Mouse (Mus musculus) neural tube, embryonic 13.5 days (tissue): ENCODE results near the gene Sox5. TPM values are rescaled to one million over a fixed set of nuclear protein-coding genes. Genes with fewer than 3 reads are reported as not detected.

Experiments used
- ATAC-seq: fragments of 200-750 bp; cut with Nextera tagmentation; 2 replicates; pipeline ENCODE4 v1.8.0; 2017; ENCODE audit warnings: low read depth, mild to moderate bottlenecking, moderate TSS enrichment, moderate library complexity
- H3K27ac ChIP-seq: fragments of 300-500 bp; sonication (generic); replicated peaks from 2 replicates; pipeline ENCODE4 v1.5.1; 2015; ENCODE audit warnings: moderate library complexity, mild to moderate bottlenecking, inconsistent platforms
- H3K27me3 ChIP-seq: fragments of 300-500 bp; sonication (generic); 2 replicates; pipeline ENCODE4 v1.6.1; 2015; ENCODE audit warnings: mild to moderate bottlenecking, inconsistent platforms
- H3K36me3 ChIP-seq: fragments of 300-500 bp; sonication (generic); 2 replicates; pipeline ENCODE4 v1.6.1; 2015; ENCODE audit warnings: mild to moderate bottlenecking, inconsistent platforms
- H3K4me1 ChIP-seq: fragments of 300-500 bp; sonication (generic); replicated peaks from 2 replicates; pipeline ENCODE4 v1.6.1; 2015; ENCODE audit warnings: inconsistent platforms
- H3K4me2 ChIP-seq: fragments of 300-500 bp; sonication (generic); 2 replicates; pipeline ENCODE4 v1.6.1; 2015; ENCODE audit warnings: inconsistent platforms, mild to moderate bottlenecking, moderate library complexity
- H3K4me3 ChIP-seq: fragments of 300-500 bp; sonication (generic); 2 replicates; pipeline ENCODE4 v1.5.1; 2015; ENCODE audit warnings: mild to moderate bottlenecking, inconsistent platforms
- H3K9ac ChIP-seq: fragments of 300-500 bp; sonication (generic); 2 replicates; pipeline ENCODE4 v1.6.1; 2015; ENCODE audit warnings: moderate library complexity, mild to moderate bottlenecking, inconsistent platforms
- H3K9me3 ChIP-seq: fragments of 300-500 bp; sonication (generic); 2 replicates; pipeline ENCODE4 v1.6.1; 2016; ENCODE audit warnings: inconsistent platforms
- WGBS: fragments of 180-500 bp; shearing (Covaris S2); methylation state at CpG from one replicate; pipeline ENCODE4 v1.1.7; 2015; 5-methylcytosine and 5-hydroxymethylcytosine counted together
- polyA plus RNA-seq: library from polyadenylated mRNA; unstranded; fragments of >200 nt; fragmentation: Nextera tagmentation; extraction: Ambion mirVana; gene quantifications from 2 replicates; pipeline ENCODE4 v1.2.1, GENCODE M21; 2015

Gene Sox5
- polyA plus RNA-seq, 1 experiment from 2014 or later = 24.8 TPM

- Histone ChIP-seq H3K27me3 (no peaks in the 10 kb centered on the region), H3K9me3 (no peaks in the 10 kb centered on the region), H3K27ac (no peak overlapping the region), H3K4me3 (no peak overlapping the region), H3K4me1 (no peaks in the 10 kb centered on the region), H3K4me2 (no peak overlapping the region), H3K9ac (no peak overlapping the region), H3K36me3 (no peaks in the 10 kb centered on the region)
- no peak for ATAC-seq
Measured at GRCm38 (mm10) chr6:143987548-143987947, 794.2 kb downstream of the Sox5 start.

DNA sequence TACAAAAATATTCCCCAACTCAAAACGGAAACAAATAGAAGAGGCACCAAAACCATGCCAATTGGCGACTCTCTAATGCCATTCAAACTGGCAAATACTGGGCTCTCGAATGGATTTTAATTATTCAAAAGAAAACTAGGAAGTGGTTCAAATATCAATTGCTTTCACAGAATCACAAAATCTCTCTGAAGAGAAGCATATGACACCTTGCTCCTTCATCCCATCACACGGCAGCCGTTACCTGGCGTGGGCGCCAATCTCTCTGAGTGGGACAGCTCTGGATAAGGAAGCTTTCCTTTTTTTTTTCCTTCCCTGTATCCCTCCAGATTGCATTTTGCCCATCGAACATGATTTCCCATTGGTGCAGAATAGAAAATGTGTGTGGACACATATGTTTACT is 801.6 kb downstream of the Sox5 start:
- Histone ChIP-seq H3K4me3 (no peak overlapping the region), H3K36me3 (no peaks in the 10 kb centered on the region), H3K4me2 (no peak overlapping the region), H3K27ac (no peak overlapping the region), H3K9ac (no peak overlapping the region), H3K27me3 (no peaks in the 10 kb centered on the region), H3K4me1 (no peaks in the 10 kb centered on the region; the same call in 1 of the 2 replicates), H3K9me3 (no peaks in the 10 kb centered on the region)
- no peak for ATAC-seq
- 91% methylated on average over 8 of the region's 8 CpGs for WGBS

- no peaks in the 10 kb centered on the region for H3K27me3 ChIP-seq
- H3K4me3 ChIP-seq = no peak overlapping the region
- H3K9ac ChIP-seq = no peak overlapping the region
- H3K9me3 ChIP-seq = no peaks in the 10 kb centered on the region
- peaks cover 7% of the 10 kb centered on the region; the same call in 1 of the 2 replicates for H3K4me1 ChIP-seq
- 47% methylated on average over 9 of the region's 9 CpGs for WGBS
- ATAC-seq = no peak; the same call in 1 of the 2 replicates
- no peak overlapping the region for H3K27ac ChIP-seq
- no peak overlapping the region for H3K4me2 ChIP-seq
- H3K36me3 ChIP-seq = peaks cover 4% of the 10 kb centered on the region; the same call in 1 of the 2 replicates
Measured at GRCm38 (mm10) chr6:143967724-143968400, 813.9 kb downstream of the Sox5 start.

GRCm38 (mm10) chr6:143960487-143960886 is 821.3 kb downstream of the Sox5 start:
- Histone ChIP-seq H3K4me1 (no peaks in the 10 kb centered on the region), H3K27me3 (no peaks in the 10 kb centered on the region), H3K9me3 (no peaks in the 10 kb centered on the region), H3K36me3 (peaks cover 12% of the 10 kb centered on the region; the same call in 1 of the 2 replicates), H3K4me2 (no peak overlapping the region), H3K9ac (no peak overlapping the region), H3K27ac (no peak overlapping the region), H3K4me3 (no peak overlapping the region)
- ATAC-seq = no peak
- WGBS = 92% methylated on average over 11 of the region's 11 CpGs

GRCm38 (mm10) chr6:143960081-143960480 is 821.7 kb downstream of the Sox5 start:
- Histone ChIP-seq H3K4me2 (no peak overlapping the region), H3K27ac (no peak overlapping the region), H3K4me3 (no peak overlapping the region), H3K27me3 (no peaks in the 10 kb centered on the region), H3K4me1 (no peaks in the 10 kb centered on the region), H3K9me3 (no peaks in the 10 kb centered on the region), H3K36me3 (peaks cover 8% of the 10 kb centered on the region; the same call in 1 of the 2 replicates), H3K9ac (no peak overlapping the region)
- no peak for ATAC-seq
- 88% methylated on average over 8 of the region's 8 CpGs for whole genome bisulfite sequencing

DNA sequence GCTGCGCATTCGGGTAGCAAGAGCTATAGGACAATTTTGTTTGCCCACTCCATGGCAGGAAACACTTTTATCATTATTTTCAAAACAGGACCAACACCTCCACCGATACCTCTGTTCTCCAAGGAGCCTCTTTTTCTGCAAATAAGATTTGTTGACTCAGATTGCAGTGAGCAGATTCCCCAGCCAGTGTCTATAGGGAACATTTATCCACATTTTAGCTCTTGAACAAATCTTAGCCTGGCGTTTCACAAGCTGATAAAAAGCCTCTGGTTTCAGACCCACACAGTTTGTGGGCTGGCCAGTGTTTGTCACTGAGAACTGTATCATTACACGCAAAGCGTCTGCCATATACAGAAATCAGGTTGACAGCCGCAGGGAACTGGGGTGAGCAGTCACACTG is 823.4 kb downstream of the Sox5 start:
- Histone ChIP-seq H3K4me3 (no peak overlapping the region), H3K27ac (0 out of 2 replicates have a peak overlapping the region, but pooled peaks have one; percentile 7), H3K9me3 (no peaks in the 10 kb centered on the region), H3K4me2 (no peak overlapping the region), H3K36me3 (peaks cover 8% of the 10 kb centered on the region; the same call in 1 of the 2 replicates), H3K4me1 (no peaks in the 10 kb centered on the region), H3K9ac (no peak overlapping the region), H3K27me3 (no peaks in the 10 kb centered on the region)
- 85% methylated on average over 7 of the region's 7 CpGs for WGBS
- no peak for ATAC-seq

DNA sequence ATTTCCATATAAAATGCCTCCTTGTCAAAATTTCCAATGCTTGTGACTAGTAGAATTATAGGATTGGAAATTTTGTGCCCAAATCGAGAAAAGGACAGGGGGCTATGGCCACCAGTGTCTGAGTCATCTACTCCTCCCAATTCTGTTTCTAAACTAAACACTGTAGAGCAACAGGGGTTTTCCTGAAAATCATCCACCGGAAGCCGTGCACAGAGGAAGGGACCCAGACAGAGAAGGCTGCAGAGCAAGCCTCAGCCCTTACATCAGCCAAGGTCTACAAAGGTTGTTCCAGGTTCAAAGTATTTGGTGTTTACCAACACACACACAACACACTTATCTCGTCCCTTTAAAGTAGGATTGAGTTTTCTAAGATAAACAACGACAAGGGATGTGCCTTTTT is 824.7 kb downstream of the Sox5 start:
- WGBS = 79% methylated on average over 5 of the region's 5 CpGs

DNA sequence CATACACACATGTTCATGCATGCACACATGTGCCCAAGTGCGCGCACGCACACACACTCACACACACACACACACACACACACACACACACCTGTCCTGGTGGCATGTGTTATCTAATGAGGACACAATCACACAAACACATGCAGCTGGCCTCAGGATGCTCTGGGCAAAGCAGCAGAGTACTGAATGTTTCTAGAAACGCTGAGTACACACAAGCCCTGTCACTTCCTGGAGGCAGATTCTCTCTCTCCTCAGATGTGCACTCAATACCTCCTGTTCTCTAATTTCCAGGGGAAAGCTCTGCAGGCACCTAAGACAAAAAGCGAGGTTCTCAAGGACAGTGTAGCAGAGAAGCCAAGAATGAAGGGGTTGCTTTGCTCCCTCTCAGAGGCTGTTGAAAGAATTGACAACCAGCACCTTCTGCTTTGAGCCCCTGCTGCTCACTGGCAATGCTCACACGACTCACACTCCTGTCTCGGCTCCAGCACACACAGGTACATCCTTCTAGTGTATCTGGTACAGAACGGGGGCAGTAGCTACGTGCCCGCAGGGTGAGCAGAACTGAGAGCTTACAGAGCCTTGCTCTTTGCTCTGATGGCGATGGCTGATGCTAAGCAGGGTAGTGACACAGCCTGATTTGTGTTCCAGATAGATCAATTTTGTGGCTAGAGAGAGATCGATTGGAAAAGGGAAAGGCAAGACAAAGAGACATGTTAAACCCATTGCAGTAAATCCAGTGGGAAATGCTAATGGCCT is 833.0 kb downstream of the Sox5 start:
- H3K4me1 ChIP-seq = peaks cover 13% of the 10 kb centered on the region
- no peaks in the 10 kb centered on the region for H3K36me3 ChIP-seq
- 71% methylated on average over 12 of the region's 12 CpGs for WGBS
- H3K27ac ChIP-seq = peak overlapping the region; percentile 3; the same call in 1 of the 2 replicates
- H3K27me3 ChIP-seq = no peaks in the 10 kb centered on the region
- H3K9me3 ChIP-seq = no peaks in the 10 kb centered on the region
- peak; percentile 47; the same call in 1 of the 2 replicates for ATAC-seq
- H3K9ac ChIP-seq = peak overlapping the region; percentile 49
- no peak overlapping the region for H3K4me2 ChIP-seq
- H3K4me3 ChIP-seq = no peak overlapping the region

More for the DNA sequence above, 824.7 kb downstream of the Sox5 start:
- Histone ChIP-seq H3K4me1 (no peaks in the 10 kb centered on the region), H3K4me3 (no peak overlapping the region), H3K27me3 (no peaks in the 10 kb centered on the region), H3K27ac (no peak overlapping the region), H3K36me3 (peaks cover 8% of the 10 kb centered on the region; the same call in 1 of the 2 replicates), H3K9me3 (no peaks in the 10 kb centered on the region), H3K4me2 (no peak overlapping the region), H3K9ac (no peak overlapping the region)
- no peak for ATAC-seq

- ATAC-seq = no peak
- Histone ChIP-seq H3K9me3 (no peaks in the 10 kb centered on the region), H3K36me3 (no peaks in the 10 kb centered on the region), H3K4me1 (peaks cover 13% of the 10 kb centered on the region), H3K4me3 (no peak overlapping the region), H3K4me2 (no peak overlapping the region), H3K9ac (no peak overlapping the region), H3K27me3 (no peaks in the 10 kb centered on the region), H3K27ac (no peak overlapping the region)
- 79% methylated on average over 4 of the region's 4 CpGs for WGBS
Measured at GRCm38 (mm10) chr6:143948071-143948470, 833.7 kb downstream of the Sox5 start.

- 93% methylated on average over 5 of the region's 5 CpGs for WGBS
Measured at GRCm38 (mm10) chr6:143943126-143943525, 838.7 kb downstream of the Sox5 start.

GRCm38 (mm10) chr6:143941291-143941785 is 840.4 kb downstream of the Sox5 start:
- Histone ChIP-seq H3K27ac (no peak overlapping the region), H3K27me3 (no peaks in the 10 kb centered on the region), H3K9ac (no peak overlapping the region), H3K36me3 (no peaks in the 10 kb centered on the region), H3K4me3 (no peak overlapping the region), H3K9me3 (no peaks in the 10 kb centered on the region), H3K4me1 (no peaks in the 10 kb centered on the region; the same call in 1 of the 2 replicates), H3K4me2 (no peak overlapping the region)
- WGBS = 15% methylated on average over 8 of the region's 8 CpGs
- no peak for ATAC-seq

More at GRCm38 (mm10) chr6:143943126-143943525, 838.7 kb downstream of the Sox5 start:
- H3K9ac ChIP-seq = no peak overlapping the region
- peaks cover under 1% of the 10 kb centered on the region; the same call in 1 of the 2 replicates for H3K4me1 ChIP-seq
- no peak for ATAC-seq
- no peak overlapping the region for H3K4me3 ChIP-seq
- no peaks in the 10 kb centered on the region for H3K36me3 ChIP-seq
- H3K27ac ChIP-seq = no peak overlapping the region
- no peak overlapping the region for H3K4me2 ChIP-seq
- no peaks in the 10 kb centered on the region for H3K9me3 ChIP-seq
- H3K27me3 ChIP-seq = no peaks in the 10 kb centered on the region

GRCm38 (mm10) chr6:143923146-143923545 is 858.6 kb downstream of the Sox5 start:
- ATAC-seq = no peak
- 53% methylated on average over 6 of the region's 6 CpGs for WGBS
- H3K4me1 ChIP-seq = peaks cover 7% of the 10 kb centered on the region
- H3K9me3 ChIP-seq = no peaks in the 10 kb centered on the region
- H3K9ac ChIP-seq = no peak overlapping the region
- no peaks in the 10 kb centered on the region for H3K36me3 ChIP-seq
- no peaks in the 10 kb centered on the region for H3K27me3 ChIP-seq
- no peak overlapping the region for H3K27ac ChIP-seq
- H3K4me2 ChIP-seq = no peak overlapping the region
- no peak overlapping the region for H3K4me3 ChIP-seq
